Mouse (Mus musculus): ENCODE results near the gene Tecpr1. TPM values are rescaled to one million over a fixed set of nuclear protein-coding genes. Genes with fewer than 3 reads are reported as not detected.

Tecpr1 gene
- polyA plus RNA-seq, 1 experiment from 2014 or later = 18.9 TPM

GRCm38 (mm10) chr5:144195567-144195966 is 27.8 kb downstream of the Tecpr1 start:
- peaks cover 8% of the 10 kb centered on the region; the same call in 1 of the 2 replicates for H3K36me3 ChIP-seq (ENCODE audit: control insufficient read depth, insufficient read depth, low read length)
- H3K9me3 ChIP-seq (ENCODE audit: control insufficient read depth, low read length) = no peaks in the 10 kb centered on the region
- 89% methylated on average over 8 of the region's 8 CpGs for WGBS
- H3K27me3 ChIP-seq (replicated peaks; ENCODE audit: control insufficient read depth, insufficient read depth, low read length) = no peaks in the 10 kb centered on the region
- no peak for DNase-seq (ENCODE audit: low spot score)
- no peak overlapping the region for H3K4me3 ChIP-seq (ENCODE audit: low read depth, low read length)
- no peak overlapping the region for H3K27ac ChIP-seq (ENCODE audit: low read depth)
- no peak overlapping the region for H3K4me2 ChIP-seq (ENCODE audit: low read length)
- H3K4me1 ChIP-seq (replicated peaks; ENCODE audit: control insufficient read depth, insufficient read depth, low read length) = no peaks in the 10 kb centered on the region
- H3K9ac ChIP-seq (ENCODE audit: low read length) = no peak overlapping the region
- no peak for ATAC-seq (replicated peaks; ENCODE audit: low FRiP score, low TSS enrichment, low read depth)

GRCm38 (mm10) chr5:144194416-144194815 is 29.0 kb downstream of the Tecpr1 start:
- H3K27me3 ChIP-seq (replicated peaks; ENCODE audit: control insufficient read depth, insufficient read depth, low read length) = no peaks in the 10 kb centered on the region
- 85% methylated on average over 7 of the region's 7 CpGs for WGBS
- no peak for DNase-seq (ENCODE audit: low spot score)
- no peak overlapping the region for H3K27ac ChIP-seq (ENCODE audit: low read depth)
- peaks cover 8% of the 10 kb centered on the region for H3K4me1 ChIP-seq (replicated peaks; ENCODE audit: control insufficient read depth, insufficient read depth, low read length)
- no peaks in the 10 kb centered on the region for H3K9me3 ChIP-seq (ENCODE audit: control insufficient read depth, low read length)
- H3K4me3 ChIP-seq (ENCODE audit: low read depth, low read length) = no peak overlapping the region
- ATAC-seq (replicated peaks; ENCODE audit: low FRiP score, low TSS enrichment, low read depth) = no peak
- H3K36me3 ChIP-seq (ENCODE audit: control insufficient read depth, insufficient read depth, low read length) = peaks cover 4% of the 10 kb centered on the region; the same call in 1 of the 2 replicates
- H3K9ac ChIP-seq (ENCODE audit: low read length) = no peak overlapping the region
- no peak overlapping the region for H3K4me2 ChIP-seq (ENCODE audit: low read length)

GRCm38 (mm10) chr5:144192673-144193072 is 30.7 kb downstream of the Tecpr1 start:
- ATAC-seq (replicated peaks; ENCODE audit: low FRiP score, low TSS enrichment, low read depth) = no peak
- Histone ChIP-seq H3K4me1 (replicated peaks; ENCODE audit: control insufficient read depth, insufficient read depth, low read length) (peaks cover 8% of the 10 kb centered on the region), H3K9ac (ENCODE audit: low read length) (no peak overlapping the region), H3K9me3 (ENCODE audit: control insufficient read depth, low read length) (no peaks in the 10 kb centered on the region), H3K4me3 (ENCODE audit: low read depth, low read length) (no peak overlapping the region), H3K27ac (ENCODE audit: low read depth) (no peak overlapping the region), H3K27me3 (replicated peaks; ENCODE audit: control insufficient read depth, insufficient read depth, low read length) (no peaks in the 10 kb centered on the region), H3K36me3 (ENCODE audit: control insufficient read depth, insufficient read depth, low read length) (no peaks in the 10 kb centered on the region), H3K4me2 (ENCODE audit: low read length) (no peak overlapping the region)
- no peak for DNase-seq (ENCODE audit: low spot score)
- WGBS = 81% methylated on average over 6 of the region's 6 CpGs

- Histone ChIP-seq H3K9ac (ENCODE audit: low read length) (no peak overlapping the region), H3K4me2 (ENCODE audit: low read length) (no peak overlapping the region), H3K4me1 (replicated peaks; ENCODE audit: control insufficient read depth, insufficient read depth, low read length) (peaks cover 8% of the 10 kb centered on the region), H3K27me3 (replicated peaks; ENCODE audit: control insufficient read depth, insufficient read depth, low read length) (no peaks in the 10 kb centered on the region), H3K4me3 (ENCODE audit: low read depth, low read length) (no peak overlapping the region), H3K36me3 (ENCODE audit: control insufficient read depth, insufficient read depth, low read length) (peaks cover 1% of the 10 kb centered on the region; the same call in 1 of the 2 replicates), H3K9me3 (ENCODE audit: control insufficient read depth, low read length) (no peaks in the 10 kb centered on the region), H3K27ac (ENCODE audit: low read depth) (no peak overlapping the region)
- 37% methylated on average over 23 of the region's 23 CpGs for WGBS
- ATAC-seq (replicated peaks; ENCODE audit: low FRiP score, low TSS enrichment, low read depth) (no peak), DNase-seq (ENCODE audit: low spot score) (no peak)
Observed at GRCm38 (mm10) chr5:144191026-144191425, 32.4 kb downstream of the Tecpr1 start.

GRCm38 (mm10) chr5:144189950-144190583 is 33.3 kb downstream of the Tecpr1 start, which contains the start of gene Bhlha15:
Gene Bhlha15 (plus strand): TSS chr5:144190286.
- DNase-seq (ENCODE audit: low spot score) (peak; percentile 73), ATAC-seq (replicated peaks; ENCODE audit: low FRiP score, low TSS enrichment, low read depth) (peak; percentile 52; the same call in 1 of the 2 replicates)
- Histone ChIP-seq H3K36me3 (ENCODE audit: control insufficient read depth, insufficient read depth, low read length) (peaks cover 9% of the 10 kb centered on the region), H3K4me2 (ENCODE audit: low read length) (peak within 1 kb of the TSS; percentile 54), H3K4me1 (replicated peaks; ENCODE audit: control insufficient read depth, insufficient read depth, low read length) (peaks cover 8% of the 10 kb centered on the region), H3K27ac (ENCODE audit: low read depth) (no peak within 1 kb of the TSS), H3K9ac (ENCODE audit: low read length) (no peak within 1 kb of the TSS), H3K9me3 (ENCODE audit: control insufficient read depth, low read length) (no peaks in the 10 kb centered on the region), H3K27me3 (replicated peaks; ENCODE audit: control insufficient read depth, insufficient read depth, low read length) (no peaks in the 10 kb centered on the region), H3K4me3 (ENCODE audit: low read depth, low read length) (peak within 1 kb of the TSS; percentile 21; the same call in 1 of the 2 replicates)
- WGBS = 3% methylated on average over 22 of the region's 26 CpGs

GRCm38 (mm10) chr5:144189327-144189726 is 34.1 kb downstream of the Tecpr1 start:
- no peak for ATAC-seq (replicated peaks; ENCODE audit: low FRiP score, low TSS enrichment, low read depth)
- Histone ChIP-seq H3K9ac (ENCODE audit: low read length) (no peak overlapping the region), H3K27me3 (replicated peaks; ENCODE audit: control insufficient read depth, insufficient read depth, low read length) (no peaks in the 10 kb centered on the region), H3K36me3 (ENCODE audit: control insufficient read depth, insufficient read depth, low read length) (peaks cover 17% of the 10 kb centered on the region), H3K9me3 (ENCODE audit: control insufficient read depth, low read length) (no peaks in the 10 kb centered on the region), H3K27ac (ENCODE audit: low read depth) (no peak overlapping the region), H3K4me2 (ENCODE audit: low read length) (no peak overlapping the region), H3K4me1 (replicated peaks; ENCODE audit: control insufficient read depth, insufficient read depth, low read length) (peaks cover 8% of the 10 kb centered on the region), H3K4me3 (ENCODE audit: low read depth, low read length) (no peak overlapping the region)
- 77% methylated on average over 7 of the region's 7 CpGs for WGBS
- DNase-seq (ENCODE audit: low spot score) = no peak

GRCm38 (mm10) chr5:144188422-144188821 is 35.0 kb downstream of the Tecpr1 start:
- Histone ChIP-seq H3K27me3 (replicated peaks; ENCODE audit: control insufficient read depth, insufficient read depth, low read length) (no peaks in the 10 kb centered on the region), H3K36me3 (ENCODE audit: control insufficient read depth, insufficient read depth, low read length) (peaks cover 22% of the 10 kb centered on the region), H3K4me1 (replicated peaks; ENCODE audit: control insufficient read depth, insufficient read depth, low read length) (peaks cover 8% of the 10 kb centered on the region), H3K9ac (ENCODE audit: low read length) (no peak overlapping the region), H3K9me3 (ENCODE audit: control insufficient read depth, low read length) (no peaks in the 10 kb centered on the region), H3K4me3 (ENCODE audit: low read depth, low read length) (no peak overlapping the region), H3K27ac (ENCODE audit: low read depth) (no peak overlapping the region), H3K4me2 (ENCODE audit: low read length) (no peak overlapping the region)
- no peak for DNase-seq (ENCODE audit: low spot score)
- 76% methylated on average over 6 of the region's 6 CpGs for WGBS
- no peak for ATAC-seq (replicated peaks; ENCODE audit: low FRiP score, low TSS enrichment, low read depth)

- H3K4me1 ChIP-seq (replicated peaks; ENCODE audit: control insufficient read depth, insufficient read depth, low read length) = peaks cover under 1% of the 10 kb centered on the region
- H3K9me3 ChIP-seq (ENCODE audit: control insufficient read depth, low read length) = no peaks in the 10 kb centered on the region
- ATAC-seq (replicated peaks; ENCODE audit: low FRiP score, low TSS enrichment, low read depth) (no peak), DNase-seq (ENCODE audit: low spot score) (no peak)
- WGBS = 86% methylated on average over 21 of the region's 21 CpGs
- H3K9ac ChIP-seq (ENCODE audit: low read length) = no peak overlapping the region
- no peak overlapping the region for H3K4me2 ChIP-seq (ENCODE audit: low read length)
- no peak overlapping the region for H3K4me3 ChIP-seq (ENCODE audit: low read depth, low read length)
- H3K36me3 ChIP-seq (ENCODE audit: control insufficient read depth, insufficient read depth, low read length) = peaks cover 26% of the 10 kb centered on the region
- no peak overlapping the region for H3K27ac ChIP-seq (ENCODE audit: low read depth)
- H3K27me3 ChIP-seq (replicated peaks; ENCODE audit: control insufficient read depth, insufficient read depth, low read length) = no peaks in the 10 kb centered on the region
Observed at GRCm38 (mm10) chr5:144184350-144185045, 38.9 kb downstream of the Tecpr1 start.

Measured in intestine, embryonic 14.5 days (tissue).